Comparison of ENCODE assay signal across 8 mouse cellular contexts in the genomic region with DNA sequence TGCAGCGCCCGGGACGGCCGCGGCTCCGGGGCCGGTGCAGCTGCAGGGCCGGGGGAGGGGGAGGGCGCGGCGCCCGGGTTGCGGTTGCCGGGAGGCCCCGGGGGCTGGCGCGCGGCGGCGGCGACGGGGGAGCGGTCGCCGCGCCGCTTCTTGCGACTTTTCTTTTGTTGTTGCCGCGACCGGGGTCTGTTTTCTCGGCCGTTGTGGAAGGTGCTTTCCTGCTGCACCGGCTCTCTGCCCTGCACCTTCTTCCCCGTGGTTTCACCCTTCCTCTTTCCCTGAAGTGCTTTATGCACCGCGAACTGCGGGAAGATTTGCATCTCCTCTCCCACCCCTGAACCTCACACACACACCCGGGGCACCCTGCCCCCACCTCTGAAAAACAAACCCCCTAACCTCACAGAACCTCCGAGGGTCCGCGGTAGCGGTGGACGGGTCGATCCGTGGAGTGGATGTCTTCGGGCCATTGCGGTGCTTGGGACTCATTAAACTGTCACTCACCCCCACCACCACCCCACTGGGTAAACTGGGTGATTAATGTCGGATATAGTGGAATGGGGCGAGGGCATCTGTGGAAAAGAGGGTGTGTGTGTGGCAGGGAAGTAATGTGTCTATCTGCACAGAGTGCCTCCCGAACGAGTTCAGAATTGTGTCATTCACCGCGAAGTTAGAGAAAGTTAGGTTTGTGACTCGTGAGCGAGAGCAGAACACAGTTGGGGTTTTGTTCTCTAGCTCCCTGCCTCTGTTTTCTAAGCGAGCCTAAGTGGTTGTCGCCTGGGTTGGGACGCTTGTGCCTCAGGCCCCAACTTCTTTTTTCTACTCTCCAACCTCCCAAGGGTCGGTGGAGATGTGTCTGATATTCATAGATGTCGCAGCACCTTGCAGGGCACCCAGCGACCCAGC. TPM values are rescaled to one million over a fixed set of nuclear protein-coding genes. Genes with fewer than 3 reads are reported as not detected.
A peak's percentile ranks its signal among the peaks of the same experiment; 100 is the strongest.
DNase-seq lines count a peak whose midpoint lies in the region.

No protein-coding gene starts in this region.

- peak; percentile 28 for DNase-seq in ovary, postnatal 36 days (ENCODE audit: low spot score)
- no peak for DNase-seq in ovary, adult 18-20 months (ENCODE audit: low spot score)
- peak; percentile 58 to 64 for DNase-seq in cerebellum, postnatal 14 days
- DNase-seq in heart, embryonic 10.5 days (ENCODE audit: low spot score) = no peak
- DNase-seq in kidney, adult 9 months = peak; percentile 33
- peak; percentile 42 for DNase-seq in lung, postnatal 36 days
- peak; percentile 40 for DNase-seq in spleen, adult 12 weeks (ENCODE audit: low spot score)
- no peak for DNase-seq in layer of hippocampus, adult 9-11 months

- peaks cover 12% of the 10 kb centered on the region for H3K36me3 ChIP-seq in heart, embryonic 10.5 days

- no peaks in the 10 kb centered on the region for H3K27me3 ChIP-seq in heart, embryonic 10.5 days (ENCODE audit: insufficient read depth, poor library complexity, severe bottlenecking)

- peak overlapping the region; percentile 84 for H3K4me3 ChIP-seq in heart, embryonic 10.5 days

- H3K9me3 ChIP-seq in heart, embryonic 10.5 days = no peaks in the 10 kb centered on the region

- peaks cover 38% of the 10 kb centered on the region for H3K4me1 ChIP-seq in heart, embryonic 10.5 days

- H3K27ac ChIP-seq in heart, embryonic 10.5 days = peak overlapping the region; percentile 95

- under 1% methylated on average over 54 of the region's 62 CpGs for WGBS in heart, embryonic 10.5 days

RNA-seq across cellular contexts. Expression of a gene that starts 0.9 kb away (rescaled TPM):
- 1.2 and 1.6 TPM in 2 replicates for polyA plus RNA-seq in heart, embryonic 10.5 days (2016; fragmentation: Nextera tagmentation; extraction: Ambion mirVana)

Comparison
In these comparisons a context has a peak if more than half of its experiments do, and no peak if none do; other contexts are left out.
1. DNase-seq: peak in ovary, postnatal 36 days (single experiment), cerebellum, postnatal 14 days (2 of 2), kidney, adult 9 months (single experiment), lung, postnatal 36 days (single experiment) and spleen, adult 12 weeks (single experiment); none in ovary, adult 18-20 months (single experiment), heart, embryonic 10.5 days (single experiment) and layer of hippocampus, adult 9-11 months (single experiment).